Mouse (Mus musculus) layer of hippocampus, postnatal 10 days (tissue): ENCODE measurements around the gene Slc6a20a. TPM values are rescaled to one million over a fixed set of nuclear protein-coding genes. Genes with fewer than 3 reads are reported as not detected.

Experiments used
- DNase-seq, 2 experiments: peaks; one replicate each; pipeline ENCODE4 v3.0.0; 2021; ENCODE audit warnings: low spot score in 2 of 2
- total RNA-seq, 2 experiments: library from RNA; stranded (reverse); gene quantifications; 2 replicates each; pipeline ENCODE4 v1.2.3; 2021

Gene Slc6a20a
- total RNA-seq, 2 experiments from 2014 or later = 12.4 to 19.4 TPM

DNA sequence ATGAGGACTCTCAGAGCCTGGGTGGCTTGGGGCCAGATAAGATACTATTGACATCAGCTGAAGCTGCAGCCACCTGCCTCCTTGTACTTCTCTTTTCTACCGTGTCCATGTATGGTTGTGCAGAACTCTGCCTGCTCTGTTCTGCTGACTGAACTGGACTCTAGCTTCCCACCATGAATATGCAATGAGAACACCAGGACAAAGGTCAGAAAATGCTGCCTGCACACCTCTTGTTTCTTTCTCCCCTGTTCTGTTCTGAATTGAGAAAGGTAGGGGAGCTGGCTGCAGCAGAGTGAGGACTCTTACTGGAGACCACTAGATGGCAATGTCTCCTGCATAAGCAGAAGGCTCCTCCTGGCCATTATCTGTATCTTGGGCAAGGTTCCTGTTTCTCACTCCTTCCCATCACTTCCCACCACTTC is 40.0 kb downstream of the Slc6a20a start:
- peak in 1 of 2 experiments; percentile 35 for DNase-seq

DNA sequence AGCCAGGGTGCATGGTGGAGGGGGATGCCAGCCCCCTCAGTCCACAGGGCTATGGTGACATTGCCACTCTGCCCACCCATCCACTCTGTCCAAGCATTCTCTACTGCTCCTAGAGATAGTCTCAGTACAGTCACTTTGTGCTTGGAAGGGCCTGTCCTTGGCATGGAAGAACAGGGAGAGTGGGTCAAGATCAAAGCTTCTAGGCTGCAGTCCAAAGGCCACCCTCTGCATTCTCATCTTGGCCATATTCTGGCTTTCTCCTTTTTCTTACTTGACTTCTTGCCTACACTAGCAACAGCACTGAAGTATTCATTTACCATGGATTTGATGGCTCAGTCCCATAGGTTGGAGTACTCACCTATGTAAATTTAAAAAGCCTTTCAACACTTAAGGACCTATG is 40.5 kb downstream of the Slc6a20a start:
- no peak for DNase-seq

- no peak for DNase-seq
These were observed 41.9 kb downstream of the Slc6a20a start for GRCm38 (mm10) chr9:123636771-123637170.

- no peak for DNase-seq
These were observed 45.7 kb downstream of the Slc6a20a start for GRCm38 (mm10) chr9:123632993-123633392.

DNA sequence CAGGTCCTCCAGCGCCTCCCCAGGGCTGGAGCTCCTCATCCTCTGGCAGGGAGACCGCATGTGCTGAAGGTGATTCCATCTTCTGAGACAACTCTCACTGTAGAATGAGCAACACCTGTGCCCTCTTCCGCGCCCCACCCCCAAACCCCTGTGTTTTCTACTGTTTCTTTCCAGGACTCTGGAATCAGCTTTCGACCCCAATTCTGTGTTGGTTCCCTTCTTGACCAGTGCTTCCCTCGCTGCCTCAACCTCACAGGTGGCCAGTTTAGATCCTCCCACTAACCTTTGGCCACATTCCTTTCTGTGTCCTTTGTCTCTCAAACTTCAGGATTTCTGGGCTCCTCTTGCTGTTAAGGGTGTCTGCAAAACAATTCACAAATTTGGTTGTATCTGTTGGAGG is 46.4 kb downstream of the Slc6a20a start, which contains the start of gene Slc6a20b:
Gene Slc6a20b (minus strand): TSS at position 285 of the 400 bp plus-strand sequence.
- DNase-seq = no peak

GRCm38 (mm10) chr9:123631666-123632065 is 47.0 kb downstream of the Slc6a20a start:
- no peak for DNase-seq

DNA sequence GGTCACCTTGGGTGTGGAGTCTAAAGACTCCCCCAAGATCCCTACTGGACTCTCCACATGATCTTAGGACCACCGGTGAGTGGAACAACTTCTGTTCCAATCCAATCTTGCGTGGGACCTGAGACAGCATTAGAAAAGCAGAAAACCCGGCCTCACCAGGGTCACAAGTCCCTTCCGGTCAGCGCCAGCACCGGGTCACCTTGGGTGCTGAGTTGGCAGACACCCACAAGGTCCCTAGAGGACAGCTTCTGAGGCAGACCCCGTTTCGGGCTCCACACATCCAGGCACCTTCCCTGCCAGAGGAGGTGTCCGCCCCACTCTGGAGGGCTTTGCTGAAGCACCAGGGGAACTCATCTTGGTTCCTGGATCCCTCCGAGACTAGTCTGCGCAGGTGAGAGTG is 52.9 kb downstream of the Slc6a20a start:
- no peak for DNase-seq

DNA sequence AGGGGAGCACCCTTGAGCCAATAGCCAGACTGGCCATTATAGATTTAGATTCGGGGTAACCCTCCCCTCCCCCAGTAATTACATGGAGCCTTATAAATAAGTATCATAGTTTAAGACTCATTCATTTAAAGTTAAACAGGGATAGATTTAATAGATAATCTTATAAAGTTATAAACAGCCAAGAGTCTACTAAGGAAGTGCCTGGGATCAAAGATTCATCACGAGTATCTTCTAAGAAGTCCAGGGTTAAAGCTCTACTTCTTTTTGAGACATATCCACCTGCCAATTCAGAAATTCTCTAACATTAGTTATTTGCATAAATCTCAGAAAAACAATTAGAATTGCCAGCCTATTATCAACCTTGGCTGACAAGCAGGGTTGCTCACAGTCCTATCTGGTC is 53.9 kb downstream of the Slc6a20a start:
- no peak for DNase-seq

DNA sequence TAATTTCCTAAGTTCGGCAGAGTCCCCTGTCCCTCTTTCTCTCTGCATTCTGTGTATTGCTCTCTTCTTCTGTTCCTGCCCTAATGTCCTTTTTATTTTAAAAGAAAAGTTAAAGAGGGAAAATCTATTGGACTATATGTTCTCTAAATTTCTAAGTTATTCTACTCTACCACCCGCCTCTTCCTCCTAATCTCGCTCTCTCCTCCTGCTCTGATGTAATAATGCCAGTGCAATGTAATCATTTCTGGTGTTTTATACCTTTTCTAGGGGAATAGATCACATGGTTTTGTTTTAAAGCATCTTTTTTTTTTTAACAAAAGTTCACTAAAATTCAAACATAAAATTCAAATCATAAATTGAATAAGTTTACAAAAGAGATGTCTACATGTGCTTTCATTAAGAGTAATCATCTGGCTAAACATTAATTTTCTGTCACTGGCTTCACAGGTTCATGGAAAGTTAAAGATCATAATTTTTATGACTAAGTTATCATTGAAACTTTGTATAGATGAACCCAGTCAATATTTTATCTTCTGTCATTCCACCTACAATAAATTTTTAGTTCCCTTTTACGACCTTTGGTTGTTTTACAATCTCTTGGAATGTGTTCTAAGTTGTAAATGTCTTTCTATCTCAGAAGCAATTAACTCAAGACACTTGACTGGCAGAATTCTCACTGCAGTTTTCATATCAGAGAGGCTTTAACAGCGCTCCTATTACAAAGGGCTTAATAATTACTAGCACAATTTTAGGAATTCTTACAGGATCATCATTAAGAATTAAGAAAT is 58.2 kb downstream of the Slc6a20a start:
- DNase-seq = no peak

GRCm38 (mm10) chr9:123601529-123601928 is 77.2 kb downstream of the Slc6a20a start:
- no peak for DNase-seq

- no peak for DNase-seq
These were observed 81.3 kb downstream of the Slc6a20a start for GRCm38 (mm10) chr9:123597376-123597775.

DNA sequence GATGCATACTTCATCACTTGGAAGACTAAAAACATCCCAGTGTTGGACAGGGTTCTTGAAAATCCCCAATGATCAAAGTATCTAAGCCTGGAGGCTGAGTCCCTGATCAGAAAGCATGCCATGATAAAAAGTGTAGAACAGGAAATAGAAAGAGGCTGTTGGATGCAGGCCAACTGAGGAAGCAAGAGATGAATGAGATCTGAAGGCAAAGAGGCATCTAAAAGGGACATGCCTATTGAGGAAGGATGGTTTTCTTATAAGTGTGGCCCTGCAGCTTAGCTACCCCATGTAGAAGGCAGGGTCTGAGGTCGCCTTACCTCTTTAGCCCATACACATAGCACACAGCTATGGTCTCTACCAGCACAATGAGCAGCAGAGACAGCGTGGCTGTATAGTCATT is 81.8 kb downstream of the Slc6a20a start:
- no peak for DNase-seq

DNA sequence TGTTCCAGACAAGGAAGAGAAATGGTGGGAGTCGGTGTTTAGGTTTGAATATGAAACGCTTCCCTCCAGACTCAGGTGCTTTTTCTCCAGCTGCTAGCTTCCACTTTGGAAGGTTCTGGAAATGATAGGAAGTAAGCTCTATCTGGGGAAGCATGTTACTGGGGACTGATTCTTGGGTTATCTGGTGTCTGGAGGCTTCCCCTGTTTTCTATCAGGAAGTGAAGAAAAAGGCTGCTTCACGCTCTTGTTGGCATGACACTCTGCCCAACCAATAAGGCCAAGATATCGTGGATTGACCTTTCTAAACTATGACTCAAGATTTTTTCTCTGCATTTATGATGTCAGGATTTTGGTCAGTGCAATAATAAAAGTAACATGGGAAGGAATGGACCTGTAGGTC is 83.5 kb downstream of the Slc6a20a start:
- DNase-seq = no peak

DNA sequence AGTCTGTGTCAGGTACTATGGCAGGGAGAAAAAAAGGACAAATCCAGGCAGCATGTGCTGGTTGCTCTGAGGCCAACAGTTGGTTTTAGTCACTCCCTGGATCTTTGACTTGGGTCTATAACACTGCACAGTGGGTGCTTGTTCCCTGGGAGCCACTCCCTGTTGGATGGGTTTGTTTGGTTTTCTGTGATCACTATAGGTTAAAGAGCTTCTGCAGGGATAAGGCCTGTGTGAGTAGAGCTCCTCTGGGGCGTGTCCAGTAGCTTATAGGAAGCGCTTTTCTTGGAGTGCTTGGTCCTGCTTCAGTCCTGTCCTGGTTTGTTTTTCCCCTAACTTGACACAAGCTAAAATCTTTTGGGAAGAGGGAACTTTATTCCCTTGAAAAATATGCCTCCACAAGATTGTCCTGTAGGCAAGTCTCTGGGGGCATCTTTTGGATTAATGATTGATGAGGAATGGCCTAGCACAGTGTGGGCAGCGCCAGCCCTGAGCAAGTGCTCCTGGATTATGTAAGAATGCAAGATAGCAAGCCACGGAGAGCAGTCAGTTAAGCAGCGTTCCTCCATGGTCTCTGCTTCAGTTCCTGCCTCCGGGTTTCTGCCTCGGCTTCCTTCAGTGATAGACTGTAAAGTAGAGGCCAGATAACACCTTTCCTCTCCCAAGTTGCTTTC is 89.3 kb downstream of the Slc6a20a start:
- DNase-seq = no peak

Other genes with a start within 250 kb of the Slc6a20a start
- gene Limd1, start 200.2 kb downstream of the Slc6a20a start, total RNA-seq = 10 to 100 TPM in 1 of 2 experiments, 1 to 10 TPM in 1; 9.6 to 13.5 TPM
- 10 to 100 TPM; 41.1 to 44.5 TPM for gene Sacm1l, start 149.1 kb downstream of the Slc6a20a start, total RNA-seq
- gene Slc6a20b, start 46.3 kb downstream of the Slc6a20a start, total RNA-seq = under 1 TPM; 0.46 to 0.74 TPM
- under 1 TPM in 1 of 2 experiments, not detected in 1; 0.09 TPM for gene Ccr9, start 446 bp downstream of the Slc6a20a start, total RNA-seq
- 10 to 100 TPM; 57.7 to 57.8 TPM for gene Lztfl1, start 38.8 kb upstream of the Slc6a20a start, total RNA-seq
- gene Cxcr6, start 127.6 kb upstream of the Slc6a20a start, total RNA-seq = not detected
- 10 to 100 TPM; 18.6 to 25.1 TPM for gene Fyco1, start 173.0 kb upstream of the Slc6a20a start, total RNA-seq
- gene Xcr1, start 183.1 kb upstream of the Slc6a20a start, total RNA-seq = not detected